Mouse (Mus musculus): ENCODE data around the gene Pmpca. TPM values are rescaled to one million over a fixed set of nuclear protein-coding genes. Genes with fewer than 3 reads are reported as not detected.
A peak's percentile ranks its signal among the peaks of the same experiment; 100 is the strongest.

Gene Pmpca
- polyA plus RNA-seq, 1 experiment: 28.1 TPM

DNA sequence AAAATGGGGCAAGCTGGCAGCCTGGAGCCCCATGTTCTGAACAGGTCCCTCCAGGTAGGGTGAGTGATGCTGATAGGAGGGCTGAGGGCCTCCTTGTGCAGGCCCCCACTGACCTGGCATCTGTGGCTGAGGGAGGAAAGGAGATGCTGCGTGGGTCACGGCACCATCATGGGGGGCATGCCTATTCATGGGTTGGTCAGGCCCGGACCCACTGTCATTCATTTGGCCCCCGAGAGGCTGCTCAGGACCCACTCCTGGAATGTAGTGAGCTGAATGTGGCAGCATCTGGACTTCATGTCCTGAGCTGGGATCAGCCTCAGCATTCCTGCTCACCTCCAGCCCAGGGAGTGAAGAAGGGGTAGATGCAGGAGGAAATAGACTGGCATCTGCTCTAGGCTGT, 52.1 kb downstream of the Pmpca start:
- TF ChIP-seq POLR2A (IDR thresholded peaks at IDR 0.05; ENCODE audit: borderline replicate concordance, extremely low read depth, low read depth, low read length) (no peak), CTCF (IDR thresholded peaks at IDR 0.05; ENCODE audit: insufficient read depth, low read length) (no peak)
- WGBS: 91% methylated on average over 4 of the region's 4 CpGs
- Histone ChIP-seq H3K4me1 (ENCODE audit: control insufficient read depth, insufficient read depth, low read length) (peaks cover 5% of the 10 kb centered on the region), H3K4me3 (replicated peaks; ENCODE audit: extremely low read depth, low read depth, low read length) (no peak overlapping the region)
- DNase-seq: no peak

DNA sequence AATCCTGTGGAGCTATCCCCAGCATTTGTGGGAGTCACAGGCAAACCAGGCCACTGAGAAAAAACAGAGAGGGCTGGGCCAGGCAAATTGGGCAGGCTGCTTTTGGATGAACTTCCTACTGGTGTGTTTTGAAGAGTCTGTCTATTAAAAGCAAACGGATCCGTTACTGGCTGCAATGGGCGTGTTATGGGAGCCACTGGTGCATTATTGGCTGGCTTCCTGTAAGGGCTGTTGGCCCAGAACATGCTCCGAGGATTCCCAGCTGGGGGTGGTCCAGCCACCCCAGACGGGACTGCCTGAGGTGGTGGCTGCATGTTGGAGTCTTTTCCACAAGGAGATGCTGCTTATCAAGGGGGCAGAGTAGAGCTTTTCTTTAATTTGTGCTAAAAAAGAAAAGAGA, 52.5 kb downstream of the Pmpca start:
- 47% methylated on average over 5 of the region's 5 CpGs for WGBS
- no peak for TF ChIP-seq CTCF (IDR thresholded peaks at IDR 0.05; ENCODE audit: insufficient read depth, low read length)
- no peak for TF ChIP-seq POLR2A (IDR thresholded peaks at IDR 0.05; ENCODE audit: borderline replicate concordance, extremely low read depth, low read depth, low read length)
- no peak for DNase-seq

DNA sequence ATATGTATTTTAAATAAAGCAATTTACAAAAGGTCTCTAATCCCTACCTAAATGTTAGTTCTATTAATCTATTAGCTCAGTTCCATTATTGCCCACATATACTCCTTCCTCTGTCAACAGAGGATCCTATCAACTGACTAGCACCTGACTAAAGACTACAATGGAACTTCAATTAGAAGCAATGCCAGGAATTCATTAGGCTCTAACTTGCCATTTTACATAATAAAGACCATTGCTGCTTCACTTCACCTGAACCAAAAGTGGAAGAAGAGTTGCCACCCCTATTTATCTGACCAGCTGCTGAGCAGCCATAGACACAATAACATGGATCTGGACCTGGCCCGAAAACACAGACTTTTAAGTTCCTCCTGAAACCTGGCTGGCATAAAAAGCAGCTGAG, 53.7 kb downstream of the Pmpca start:
- DNase-seq: no peak
- H3K4me3 ChIP-seq (replicated peaks; ENCODE audit: extremely low read depth, low read depth, low read length): no peak overlapping the region
- no peak for TF ChIP-seq POLR2A (IDR thresholded peaks at IDR 0.05; ENCODE audit: borderline replicate concordance, extremely low read depth, low read depth, low read length)
- no peak for TF ChIP-seq CTCF (IDR thresholded peaks at IDR 0.05; ENCODE audit: insufficient read depth, low read length)
- WGBS: 90% methylated on average over 1 of the region's 1 CpGs
- peaks cover 17% of the 10 kb centered on the region for H3K4me1 ChIP-seq (ENCODE audit: control insufficient read depth, insufficient read depth, low read length)

More for the DNA sequence above, 52.5 kb downstream of the Pmpca start:
- Histone ChIP-seq H3K4me3 (replicated peaks; ENCODE audit: extremely low read depth, low read depth, low read length) (no peak overlapping the region), H3K4me1 (ENCODE audit: control insufficient read depth, insufficient read depth, low read length) (peaks cover 9% of the 10 kb centered on the region)

DNA sequence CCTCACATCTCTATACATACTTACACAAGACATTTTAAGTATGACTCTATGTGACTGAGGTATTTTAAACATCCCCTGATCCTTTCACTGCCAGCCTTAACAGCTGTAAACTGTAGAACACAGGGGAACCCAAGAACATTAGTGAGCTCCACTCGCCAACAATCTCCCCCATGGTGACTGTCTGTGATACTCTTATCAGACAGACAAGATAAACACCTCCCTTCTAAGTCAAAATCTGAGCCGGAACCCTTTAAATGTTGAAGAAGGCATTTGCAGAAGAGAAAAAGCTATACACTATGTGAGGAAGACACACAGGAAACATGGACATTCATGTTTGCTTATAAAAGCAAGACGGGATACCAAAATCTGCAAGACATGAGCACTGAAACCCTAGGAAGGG, 54.7 kb downstream of the Pmpca start:
- Histone ChIP-seq H3K4me3 (replicated peaks; ENCODE audit: extremely low read depth, low read depth, low read length) (peak overlapping the region; percentile 32), H3K4me1 (ENCODE audit: control insufficient read depth, insufficient read depth, low read length) (peaks cover 17% of the 10 kb centered on the region)
- DNase-seq: no peak
- 11% methylated on average over 3 of the region's 3 CpGs for WGBS
- no peak for TF ChIP-seq CTCF (IDR thresholded peaks at IDR 0.05; ENCODE audit: insufficient read depth, low read length)
- no peak for TF ChIP-seq POLR2A (IDR thresholded peaks at IDR 0.05; ENCODE audit: borderline replicate concordance, extremely low read depth, low read depth, low read length)

DNA sequence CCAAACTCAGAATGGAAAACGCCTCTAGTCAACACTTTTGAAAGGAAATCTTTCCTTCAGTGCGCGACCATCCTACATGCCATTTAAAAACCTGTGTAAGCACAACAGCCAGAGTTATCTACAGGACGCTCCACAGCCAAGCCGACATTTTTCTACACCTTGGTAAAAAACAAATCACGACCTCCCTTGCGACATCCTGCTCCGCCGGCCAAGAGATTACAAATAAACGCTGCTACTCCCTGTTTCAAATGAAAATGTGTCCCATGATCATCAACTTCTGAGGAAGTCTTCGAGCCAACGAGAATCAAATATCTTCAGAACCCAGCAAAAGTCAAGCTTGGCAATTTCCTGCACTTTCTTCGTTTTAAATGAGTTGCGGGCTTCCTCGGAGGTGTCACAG, 55.2 kb downstream of the Pmpca start:
- 1% methylated on average over 15 of the region's 15 CpGs for WGBS
- DNase-seq: no peak
- TF ChIP-seq CTCF (IDR thresholded peaks at IDR 0.05; ENCODE audit: insufficient read depth, low read length) (no peak), POLR2A (IDR thresholded peaks at IDR 0.05; ENCODE audit: borderline replicate concordance, extremely low read depth, low read depth, low read length) (no peak)

DNA sequence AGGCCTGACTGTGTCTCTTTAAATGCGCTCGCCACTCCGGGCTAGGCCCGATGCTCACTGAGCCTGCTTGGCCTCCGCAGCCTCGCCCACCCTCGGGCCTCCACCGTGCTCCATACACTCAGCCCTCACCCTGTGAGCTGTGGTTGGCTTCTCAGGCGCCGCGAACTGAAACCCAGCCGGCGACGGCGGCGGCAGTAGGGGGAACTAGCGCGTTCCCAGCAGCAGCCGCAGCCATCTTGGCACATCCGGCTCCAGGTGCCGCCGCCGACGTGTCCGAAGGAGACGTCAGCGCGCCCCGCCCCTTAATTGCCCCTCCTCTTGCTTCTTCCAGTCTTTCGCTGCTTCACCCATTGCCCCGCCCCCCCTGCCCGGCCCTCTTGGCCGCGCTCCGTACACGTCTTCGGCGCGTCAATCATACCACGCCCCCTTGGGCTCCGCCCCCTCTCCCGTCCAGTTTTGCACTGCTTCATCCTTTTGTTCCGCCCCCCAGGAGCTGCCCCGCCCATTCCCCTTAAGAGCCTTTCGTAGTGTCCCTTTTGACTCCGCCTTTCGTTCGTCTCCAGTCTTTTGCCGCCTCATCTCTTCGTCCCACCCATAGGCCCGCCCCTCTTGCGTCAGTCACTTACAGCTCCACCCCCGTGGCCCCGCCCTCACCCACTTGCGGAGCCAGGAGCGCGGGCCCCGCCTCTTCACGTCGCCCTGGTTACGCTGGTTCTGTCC, 56.0 kb downstream of the Pmpca start, which contains the start of gene Sec16a:
Gene Sec16a, minus strand, starts transcription at position 271 of the 720 bp plus-strand sequence.
- TF ChIP-seq POLR2A (IDR thresholded peaks at IDR 0.05; ENCODE audit: borderline replicate concordance, extremely low read depth, low read depth, low read length) (peak; percentile 80), CTCF (IDR thresholded peaks at IDR 0.05; ENCODE audit: insufficient read depth, low read length) (no peak)
- H3K4me1 ChIP-seq (ENCODE audit: control insufficient read depth, insufficient read depth, low read length): peaks cover 17% of the 10 kb centered on the region
- peak within 1 kb of the TSS; percentile 97 for H3K4me3 ChIP-seq (replicated peaks; ENCODE audit: extremely low read depth, low read depth, low read length)
- under 1% methylated on average over 60 of the region's 61 CpGs for WGBS
- peak; percentile 99 for DNase-seq

More for the DNA sequence above, 55.2 kb downstream of the Pmpca start:
- peaks cover 17% of the 10 kb centered on the region for H3K4me1 ChIP-seq (ENCODE audit: control insufficient read depth, insufficient read depth, low read length)
- peak overlapping the region; percentile 97 for H3K4me3 ChIP-seq (replicated peaks; ENCODE audit: extremely low read depth, low read depth, low read length)

DNA sequence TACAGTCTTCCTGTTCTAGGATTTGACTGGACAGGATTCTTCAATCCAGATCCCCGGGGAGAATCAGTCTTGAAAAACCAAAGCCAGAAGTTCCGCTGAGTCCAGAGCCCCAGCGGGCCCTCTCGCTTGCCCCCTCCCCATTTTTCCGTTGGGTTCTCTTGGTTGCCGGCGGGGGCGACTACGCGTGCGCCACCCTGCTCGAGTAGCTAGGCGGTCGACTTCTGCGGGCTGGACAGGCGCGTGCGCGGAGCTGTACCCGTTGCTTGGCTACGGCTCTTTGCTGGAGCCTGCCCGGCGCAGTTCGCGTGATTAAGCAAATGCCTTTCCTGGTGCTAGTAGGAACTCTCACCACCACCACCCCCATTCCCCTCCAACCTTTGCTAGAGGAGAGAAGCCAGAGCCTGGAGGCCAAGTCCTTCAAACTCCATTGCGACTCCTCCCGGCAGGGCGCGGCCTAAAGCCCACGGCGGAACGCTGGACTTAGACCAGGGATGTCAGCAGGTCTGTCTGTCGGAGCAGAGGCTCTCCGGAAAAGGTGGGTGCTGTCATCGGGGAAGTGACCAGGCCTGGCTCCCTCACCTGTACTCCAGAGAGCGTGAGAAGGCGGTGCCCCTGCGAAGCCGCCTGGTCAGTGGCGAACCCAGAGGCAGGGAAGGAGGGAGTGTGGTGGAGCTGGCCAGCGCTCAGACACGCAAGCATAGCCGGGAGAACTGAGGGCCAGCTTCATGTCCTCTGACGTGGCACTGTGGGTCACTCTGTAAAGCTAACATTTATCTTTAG, 56.7 kb downstream of the Pmpca start:
- WGBS: under 1% methylated on average over 44 of the region's 44 CpGs
- peak; percentile 98 for DNase-seq
- TF ChIP-seq POLR2A (IDR thresholded peaks at IDR 0.05; ENCODE audit: borderline replicate concordance, extremely low read depth, low read depth, low read length) (peak; percentile 43; the same call in 1 of the 2 replicates), CTCF (IDR thresholded peaks at IDR 0.05; ENCODE audit: insufficient read depth, low read length) (0 out of 2 replicates have a peak, but pooled peaks have one; percentile 1)
- peaks cover 17% of the 10 kb centered on the region for H3K4me1 ChIP-seq (ENCODE audit: control insufficient read depth, insufficient read depth, low read length)
- H3K4me3 ChIP-seq (replicated peaks; ENCODE audit: extremely low read depth, low read depth, low read length): peak overlapping the region; percentile 77

DNA sequence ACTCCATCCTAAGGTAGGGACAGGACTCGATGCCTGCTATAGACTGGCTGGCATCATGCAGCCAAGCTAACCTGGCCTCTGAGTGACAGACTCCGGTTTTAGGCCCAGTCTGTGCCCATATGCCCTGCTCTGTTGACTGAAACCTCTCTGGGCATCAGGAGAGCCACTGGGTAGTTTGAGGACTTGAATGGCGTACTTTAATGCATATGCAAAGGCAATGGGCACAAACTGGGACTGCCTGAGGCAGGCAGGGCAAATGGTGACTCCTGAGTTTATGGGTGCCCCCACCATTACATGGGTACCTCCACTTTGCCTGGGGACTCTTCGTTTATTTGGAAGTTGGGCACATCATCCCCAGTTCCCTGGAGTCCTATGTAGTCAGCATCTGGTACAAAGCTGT, 57.5 kb downstream of the Pmpca start:
- Histone ChIP-seq H3K4me1 (ENCODE audit: control insufficient read depth, insufficient read depth, low read length) (peaks cover 17% of the 10 kb centered on the region), H3K4me3 (replicated peaks; ENCODE audit: extremely low read depth, low read depth, low read length) (peak overlapping the region; percentile 37)
- no peak for TF ChIP-seq POLR2A (IDR thresholded peaks at IDR 0.05; ENCODE audit: borderline replicate concordance, extremely low read depth, low read depth, low read length)
- TF ChIP-seq CTCF (IDR thresholded peaks at IDR 0.05; ENCODE audit: insufficient read depth, low read length): no peak
- 65% methylated on average over 4 of the region's 4 CpGs for WGBS
- no peak for DNase-seq

Other genes starting within 250 kb of the Pmpca start
- not detected in 2 replicates for gene Lhx3, start 181.1 kb upstream of the Pmpca start, polyA plus RNA-seq (2012; rRNA removed)
- gene Qsox2, start 151.8 kb upstream of the Pmpca start, polyA plus RNA-seq (2012; rRNA removed): 20.4 and 24.5 TPM in 2 replicates
- 6.6 and 7.9 TPM in 2 replicates for gene Ccdc187, start 94.8 kb upstream of the Pmpca start, polyA plus RNA-seq (2012; rRNA removed)
- gene Gpsm1, start 73.8 kb upstream of the Pmpca start, polyA plus RNA-seq (2012; rRNA removed): 49.9 and 56.2 TPM in 2 replicates
- 16.3 and 16.4 TPM in 2 replicates for gene Dnlz, start 37.2 kb upstream of the Pmpca start, polyA plus RNA-seq (2012; rRNA removed)
- gene Card9, start 28.4 kb upstream of the Pmpca start, polyA plus RNA-seq (2012; rRNA removed): 27.1 and 30.6 TPM in 2 replicates
- 27.9 and 31.0 TPM in 2 replicates for gene Snapc4, start 8.7 kb upstream of the Pmpca start, polyA plus RNA-seq (2012; rRNA removed)
- gene Entr1, start within 50 bp of the Pmpca start, polyA plus RNA-seq (2012; rRNA removed): 89.2 and 94.4 TPM in 2 replicates
- gene Inpp5e, start 19.9 kb downstream of the Pmpca start, polyA plus RNA-seq (2012; rRNA removed): 26.4 and 27.2 TPM in 2 replicates
- gene Sec16a, start 55.9 kb downstream of the Pmpca start, polyA plus RNA-seq (2012; rRNA removed): 69.0 and 72.8 TPM in 2 replicates
- gene Notch1, start 127.3 kb downstream of the Pmpca start, polyA plus RNA-seq (2012; rRNA removed): 108 and 124 TPM in 2 replicates
- 1,942 and 2,032 TPM in 2 replicates for gene Egfl7, start 190.7 kb downstream of the Pmpca start, polyA plus RNA-seq (2012; rRNA removed)
- gene Gm20532, start 197.3 kb downstream of the Pmpca start, polyA plus RNA-seq (2012; rRNA removed): not detected in 2 replicates
- 106 and 134 TPM in 2 replicates for gene Agpat2, start 215.1 kb downstream of the Pmpca start, polyA plus RNA-seq (2012; rRNA removed)
- gene Fam69b, start 239.1 kb downstream of the Pmpca start, polyA plus RNA-seq (2012; rRNA removed): 13.1 and 15.1 TPM in 2 replicates

Measured in lung, adult 2 months (tissue).